Mouse (Mus musculus): ENCODE measurements at regions not wholly inside any gene's neighbourhood (a gene's known extent, or its start where the extent isn't known, plus 50 kb on each side); places are given as distances from the start of the nearest gene placed in this dataset.

- peaks cover 9% of the 10 kb centered on the region for H3K4me1 ChIP-seq (replicated peaks)
- no peak for ATAC-seq (ENCODE audit: low read depth)
- H3K27ac ChIP-seq (replicated peaks) = no peak overlapping the region
- H3K36me3 ChIP-seq = no peaks in the 10 kb centered on the region
- H3K9me3 ChIP-seq = no peaks in the 10 kb centered on the region
- H3K4me3 ChIP-seq = no peak overlapping the region
- H3K9ac ChIP-seq = no peak overlapping the region
- no peaks in the 10 kb centered on the region for H3K27me3 ChIP-seq
- WGBS = 76% methylated on average over 1 of the region's 1 CpGs
- H3K4me2 ChIP-seq = no peak overlapping the region
These were observed 381.5 kb downstream of the Kcnj3 start for GRCm38 (mm10) chr2:55817273-55817672.

- Histone ChIP-seq H3K36me3 (no peaks in the 10 kb centered on the region), H3K4me3 (0 out of 2 replicates have a peak overlapping the region, but pooled peaks have one; percentile 2), H3K9ac (no peak overlapping the region), H3K9me3 (no peaks in the 10 kb centered on the region), H3K27me3 (no peaks in the 10 kb centered on the region), H3K4me2 (peak overlapping the region; percentile 36), H3K27ac (replicated peaks) (peak overlapping the region; percentile 4; the same call in 1 of the 2 replicates), H3K4me1 (replicated peaks) (peaks cover 9% of the 10 kb centered on the region)
- peak; percentile 91 for ATAC-seq (ENCODE audit: low read depth)
- WGBS = 18% methylated on average over 7 of the region's 7 CpGs
These were observed 382.4 kb downstream of the Kcnj3 start for GRCm38 (mm10) chr2:55818220-55818619.

GRCm38 (mm10) chr2:55822726-55823125 is 387.0 kb downstream of the Kcnj3 start:
- Histone ChIP-seq H3K27me3 (no peaks in the 10 kb centered on the region), H3K9me3 (no peaks in the 10 kb centered on the region), H3K4me2 (no peak overlapping the region), H3K27ac (replicated peaks) (no peak overlapping the region), H3K9ac (no peak overlapping the region), H3K36me3 (no peaks in the 10 kb centered on the region), H3K4me3 (no peak overlapping the region), H3K4me1 (replicated peaks) (peaks cover 9% of the 10 kb centered on the region)
- no peak for ATAC-seq (ENCODE audit: low read depth)

- Histone ChIP-seq H3K4me3 (no peak overlapping the region), H3K27me3 (no peaks in the 10 kb centered on the region), H3K4me2 (no peak overlapping the region), H3K27ac (replicated peaks) (no peak overlapping the region), H3K9me3 (no peaks in the 10 kb centered on the region), H3K9ac (no peak overlapping the region), H3K4me1 (replicated peaks) (no peaks in the 10 kb centered on the region), H3K36me3 (no peaks in the 10 kb centered on the region)
- 69% methylated on average over 1 of the region's 1 CpGs for WGBS
- no peak for ATAC-seq (ENCODE audit: low read depth)
These were observed 405.8 kb downstream of the Kcnj3 start for GRCm38 (mm10) chr2:55841521-55841920.

- no peaks in the 10 kb centered on the region for H3K9me3 ChIP-seq
- H3K4me1 ChIP-seq (replicated peaks) = no peaks in the 10 kb centered on the region
- no peaks in the 10 kb centered on the region for H3K36me3 ChIP-seq
- H3K27me3 ChIP-seq = no peaks in the 10 kb centered on the region
- 56% methylated on average over 3 of the region's 3 CpGs for WGBS
- H3K27ac ChIP-seq (replicated peaks) = no peak overlapping the region
- H3K4me3 ChIP-seq = no peak overlapping the region
- H3K9ac ChIP-seq = no peak overlapping the region
- H3K4me2 ChIP-seq = no peak overlapping the region
- ATAC-seq (ENCODE audit: low read depth) = no peak
These were observed 411.1 kb downstream of the Kcnj3 start for GRCm38 (mm10) chr2:55846832-55847382.

GRCm38 (mm10) chr2:55862479-55862878 is 426.7 kb downstream of the Kcnj3 start:
- H3K9me3 ChIP-seq = no peaks in the 10 kb centered on the region
- H3K4me2 ChIP-seq = no peak overlapping the region
- H3K27ac ChIP-seq (replicated peaks) = no peak overlapping the region
- ATAC-seq (ENCODE audit: low read depth) = no peak
- WGBS = 49% methylated on average over 1 of the region's 1 CpGs
- no peak overlapping the region for H3K4me3 ChIP-seq
- H3K27me3 ChIP-seq = no peaks in the 10 kb centered on the region
- H3K4me1 ChIP-seq (replicated peaks) = no peaks in the 10 kb centered on the region
- no peaks in the 10 kb centered on the region for H3K36me3 ChIP-seq
- H3K9ac ChIP-seq = no peak overlapping the region

GRCm38 (mm10) chr2:55889976-55890375 is 454.2 kb downstream of the Kcnj3 start:
- H3K9ac ChIP-seq = no peak overlapping the region
- WGBS = 91% methylated on average over 2 of the region's 2 CpGs
- H3K36me3 ChIP-seq = no peaks in the 10 kb centered on the region
- H3K27me3 ChIP-seq = no peaks in the 10 kb centered on the region
- H3K4me2 ChIP-seq = no peak overlapping the region
- H3K27ac ChIP-seq (replicated peaks) = no peak overlapping the region
- no peak overlapping the region for H3K4me3 ChIP-seq
- ATAC-seq (ENCODE audit: low read depth) = no peak
- no peaks in the 10 kb centered on the region for H3K4me1 ChIP-seq (replicated peaks)
- no peaks in the 10 kb centered on the region for H3K9me3 ChIP-seq

GRCm38 (mm10) chr2:55892821-55893535 is 457.2 kb downstream of the Kcnj3 start:
- H3K27me3 ChIP-seq = no peaks in the 10 kb centered on the region
- no peaks in the 10 kb centered on the region for H3K9me3 ChIP-seq
- no peaks in the 10 kb centered on the region for H3K4me1 ChIP-seq (replicated peaks)
- H3K9ac ChIP-seq = no peak overlapping the region
- ATAC-seq (ENCODE audit: low read depth) = no peak
- no peak overlapping the region for H3K4me2 ChIP-seq
- 68% methylated on average over 1 of the region's 1 CpGs for whole genome bisulfite sequencing
- no peak overlapping the region for H3K27ac ChIP-seq (replicated peaks)
- H3K36me3 ChIP-seq = no peaks in the 10 kb centered on the region
- no peak overlapping the region for H3K4me3 ChIP-seq

GRCm38 (mm10) chr2:55920294-55920693 is 484.5 kb downstream of the Kcnj3 start:
- Histone ChIP-seq H3K36me3 (no peaks in the 10 kb centered on the region), H3K4me1 (replicated peaks) (no peaks in the 10 kb centered on the region), H3K4me2 (no peak overlapping the region), H3K4me3 (no peak overlapping the region), H3K9me3 (no peaks in the 10 kb centered on the region), H3K27ac (replicated peaks) (no peak overlapping the region), H3K27me3 (no peaks in the 10 kb centered on the region), H3K9ac (no peak overlapping the region)
- 81% methylated on average over 1 of the region's 1 CpGs for WGBS
- ATAC-seq (ENCODE audit: low read depth) = no peak

All from neural tube, embryonic 13.5 days (tissue).